In the genomic region with DNA sequence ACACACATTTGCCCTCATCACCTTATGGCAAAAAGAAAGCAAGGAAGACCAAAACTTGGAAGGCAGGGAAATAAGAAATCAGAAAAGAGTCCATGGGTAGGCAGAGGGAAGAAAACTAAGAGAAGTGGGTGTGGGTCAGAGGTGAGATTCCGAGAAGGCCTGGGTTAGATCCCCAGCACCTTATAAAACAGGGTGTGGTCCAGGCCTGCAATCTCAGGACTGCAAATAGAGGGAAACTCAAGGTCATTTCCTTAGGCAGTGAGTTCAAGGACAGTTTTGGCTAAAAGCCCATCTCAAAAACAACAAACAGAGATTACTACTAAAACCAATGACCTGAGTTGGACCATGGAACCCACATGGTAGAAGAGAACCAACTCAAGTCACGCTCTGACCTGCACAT, we compare ENCODE assay signal across 17 mouse cellular contexts. TPM values are rescaled to one million over a fixed set of nuclear protein-coding genes. Genes with fewer than 3 reads are reported as not detected.
A peak's percentile ranks its signal among the peaks of the same experiment; 100 is the strongest.
DNase-seq lines count a peak whose midpoint lies in the region; ATAC-seq and TF ChIP-seq lines count a peak whose summit lies in the region.
"Had no signal": no experiment of that assay in that cellular context is flagged by ENCODE, and none has a peak within 500 bp of the region (broad histone marks: within the 10 kb centered on the region; RNA-seq: fewer than 3 reads in every experiment).

No protein-coding gene starts in this region.

- 0 out of 2 replicates have a peak overlapping the region, but pooled peaks have one; percentile 14 for H3K4me2 ChIP-seq in kidney, postnatal 0 days (ENCODE audit: low read length)
- H3K4me2 ChIP-seq in hindbrain, embryonic 15.5 days: peak overlapping the region; percentile 88
- peak overlapping the region; percentile 72 for H3K4me2 ChIP-seq in myocyte (ENCODE audit: low read depth)
- no peak overlapping the region for H3K4me2 ChIP-seq in heart, embryonic 12.5 days

- H3ac ChIP-seq in myocyte (ENCODE audit: control insufficient read depth, insufficient read length): no peak overlapping the region

- TF ChIP-seq POLR2A in myocyte (IDR thresholded peaks at IDR 0.05; ENCODE audit: insufficient read length, low read depth): no peak

- H3K9me3 ChIP-seq in kidney, postnatal 0 days (replicated peaks; ENCODE audit: low read length): no peaks in the 10 kb centered on the region
- H3K9me3 ChIP-seq in hindbrain, embryonic 15.5 days: no peaks in the 10 kb centered on the region
- no peaks in the 10 kb centered on the region for H3K9me3 ChIP-seq in heart, embryonic 12.5 days (replicated peaks)

- WGBS in kidney, postnatal 0 days: 85% methylated on average over 2 of the region's 2 CpGs
- WGBS in hindbrain, embryonic 15.5 days: 91% methylated on average over 2 of the region's 2 CpGs
- WGBS in heart, embryonic 12.5 days: 84% methylated on average over 2 of the region's 2 CpGs

- H3K79me2 ChIP-seq in myocyte (ENCODE audit: control insufficient read depth, insufficient read depth): peaks cover 63% of the 10 kb centered on the region

- ATAC-seq in kidney, postnatal 0 days (replicated peaks; ENCODE audit: low FRiP score, low read depth): no peak
- no peak for ATAC-seq in hindbrain, embryonic 15.5 days (ENCODE audit: low FRiP score, low read depth)
- ATAC-seq in heart, embryonic 12.5 days (ENCODE audit: insufficient number of reproducible peaks, low FRiP score): no peak
- ATAC-seq: Patski had no signal

- no peak overlapping the region for H3K9ac ChIP-seq in kidney, postnatal 0 days (ENCODE audit: low read depth, low read length)
- H3K9ac ChIP-seq in hindbrain, embryonic 15.5 days: no peak overlapping the region
- H3K9ac ChIP-seq in heart, embryonic 12.5 days: no peak overlapping the region

- no peak overlapping the region for H3K4me3 ChIP-seq in kidney, postnatal 0 days (replicated peaks; ENCODE audit: low read depth, low read length)
- no peak overlapping the region for H3K4me3 ChIP-seq in hindbrain, embryonic 15.5 days
- H3K4me3 ChIP-seq in myocyte: no peak overlapping the region
- no peak overlapping the region for H3K4me3 ChIP-seq in heart, embryonic 12.5 days

- H3K27ac ChIP-seq in kidney, postnatal 0 days: no peak overlapping the region
- no peak overlapping the region for H3K27ac ChIP-seq in hindbrain, embryonic 15.5 days (replicated peaks)
- no peak overlapping the region for H3K27ac ChIP-seq in heart, embryonic 12.5 days (ENCODE audit: poor library complexity, severe bottlenecking)

- peaks cover 11% of the 10 kb centered on the region; the same call in 1 of the 2 replicates for H3K36me3 ChIP-seq in kidney, postnatal 0 days (ENCODE audit: insufficient read depth, low read length)
- H3K36me3 ChIP-seq in hindbrain, embryonic 15.5 days: peaks cover 6% of the 10 kb centered on the region
- peaks cover 6% of the 10 kb centered on the region for H3K36me3 ChIP-seq in myocyte (ENCODE audit: control insufficient read depth, insufficient read depth)
- H3K36me3 ChIP-seq in heart, embryonic 12.5 days: peaks cover 12% of the 10 kb centered on the region

- H3K27me3 ChIP-seq in kidney, postnatal 0 days (ENCODE audit: insufficient read depth, low read length): no peaks in the 10 kb centered on the region
- H3K27me3 ChIP-seq in hindbrain, embryonic 15.5 days: no peaks in the 10 kb centered on the region
- H3K27me3 ChIP-seq in myocyte (ENCODE audit: control insufficient read depth, insufficient read depth, insufficient read length): no peaks in the 10 kb centered on the region
- H3K27me3 ChIP-seq in heart, embryonic 12.5 days (replicated peaks): no peaks in the 10 kb centered on the region
- H3K27me3 ChIP-seq: Patski had no signal

- no peak for DNase-seq in kidney, postnatal 0 days (ENCODE audit: low spot score)
- DNase-seq in kidney, adult 9 months: no peak
- peak; percentile 67 for DNase-seq in R1 (ENCODE audit: low read depth, low spot score)
- DNase-seq in adrenal gland, postnatal 14 days: no peak
- DNase-seq: adrenal gland, postnatal 10 days; gastrocnemius, postnatal 14 days; lung, postnatal 36 days; thymus, adult 2 months had no signal

- peaks cover 24% of the 10 kb centered on the region for H3K4me1 ChIP-seq in kidney, postnatal 0 days (replicated peaks; ENCODE audit: insufficient read depth, low read length)
- peaks cover 49% of the 10 kb centered on the region for H3K4me1 ChIP-seq in hindbrain, embryonic 15.5 days (replicated peaks)
- peaks cover 39% of the 10 kb centered on the region for H3K4me1 ChIP-seq in heart, embryonic 12.5 days (replicated peaks)

- no peak for TF ChIP-seq CTCF in kidney, postnatal 0 days (IDR thresholded peaks at IDR 0.05; ENCODE audit: low read depth)

TF ChIP-seq in myocyte, 11 proteins besides CTCF, POLR2A, EP300 and RAD21:
- TF ChIP-seq USF1 (IDR thresholded peaks at IDR 0.05; ENCODE audit: low read depth) (no peak), TCF3 (IDR thresholded peaks at IDR 0.05; ENCODE audit: insufficient read length, low read depth) (no peak), REST (IDR thresholded peaks at IDR 0.05; ENCODE audit: insufficient read depth, insufficient read length) (no peak), MYOG (IDR thresholded peaks at IDR 0.05; ENCODE audit: control insufficient read depth in 1 of 3, insufficient read depth in 1 of 3, insufficient read length in 2 of 3, low read depth in 2 of 3) (no peak), POLR2AphosphoS2 (IDR thresholded peaks at IDR 0.05; ENCODE audit: insufficient read length, low read depth) (no peak), SRF (IDR thresholded peaks at IDR 0.05; ENCODE audit: control insufficient read depth, insufficient read length, low read depth) (no peak), MAX (IDR thresholded peaks at IDR 0.05; ENCODE audit: low read depth) (no peak), E2F4 (IDR thresholded peaks at IDR 0.05; ENCODE audit: insufficient read depth) (no peak), MYOD1 (IDR thresholded peaks at IDR 0.05; ENCODE audit: control insufficient read depth in 1 of 3, insufficient read length in 2 of 3, low read depth in 2 of 3) (no peak), CEBPB (IDR thresholded peaks at IDR 0.05; ENCODE audit: insufficient read depth, poor library complexity, severe bottlenecking) (no peak), TCF12 (IDR thresholded peaks at IDR 0.05; ENCODE audit: insufficient read depth, poor library complexity, severe bottlenecking) (no peak)

RNA-seq across cellular contexts. Expression of gene Gm45234, which starts 2.0 kb away (rescaled TPM):
- not detected in 2 replicates for polyA plus RNA-seq in kidney, postnatal 0 days (2015; fragmentation: Nextera tagmentation; extraction: Ambion mirVana)
- not detected in 2 replicates for polyA plus RNA-seq in hindbrain, embryonic 15.5 days (2015; fragmentation: Nextera tagmentation; extraction: Ambion mirVana)
- not detected for polyA plus RNA-seq in myocyte (2012; fragmentation: generic; extraction: Trizol)
- polyA plus RNA-seq in heart, embryonic 12.5 days (2016; fragmentation: Nextera tagmentation; extraction: Ambion mirVana): not detected in 2 replicates
- not detected in 2 replicates for total RNA-seq in adrenal gland, postnatal 14 days (2021)
- total RNA-seq: gastrocnemius, postnatal 14 days; layer of hippocampus, postnatal 10 days; left cerebral cortex, postnatal 25 days had no signal
- polyA plus RNA-seq: heart, embryonic 14.5 days; kidney, embryonic 14.5 days; liver, embryonic 16.5 days; thymus, adult 2 months had no signal

RNA-seq across cellular contexts. Expression of gene Atn1, which starts 2.5 kb away (rescaled TPM):
- 13.0 and 13.7 TPM in 2 replicates for polyA plus RNA-seq in kidney, postnatal 0 days (2015; fragmentation: Nextera tagmentation; extraction: Ambion mirVana)
- polyA plus RNA-seq in hindbrain, embryonic 15.5 days (2015; fragmentation: Nextera tagmentation; extraction: Ambion mirVana): 26.8 and 30.4 TPM in 2 replicates
- polyA plus RNA-seq in myocyte (2012; fragmentation: generic; extraction: Trizol): 39.4 TPM
- 9.5 and 10.2 TPM in 2 replicates for polyA plus RNA-seq in heart, embryonic 12.5 days (2016; fragmentation: Nextera tagmentation; extraction: Ambion mirVana)
- total RNA-seq in adrenal gland, postnatal 14 days (2021): 70.3 and 84.6 TPM in 2 replicates

RNA-seq across cellular contexts. Expression of gene Grcc10, which starts 12.7 kb away (rescaled TPM):
- polyA plus RNA-seq in kidney, postnatal 0 days (2015; fragmentation: Nextera tagmentation; extraction: Ambion mirVana): 549 and 600 TPM in 2 replicates
- 626 and 628 TPM in 2 replicates for polyA plus RNA-seq in hindbrain, embryonic 15.5 days (2015; fragmentation: Nextera tagmentation; extraction: Ambion mirVana)
- 287 TPM for polyA plus RNA-seq in myocyte (2012; fragmentation: generic; extraction: Trizol)
- polyA plus RNA-seq in heart, embryonic 12.5 days (2016; fragmentation: Nextera tagmentation; extraction: Ambion mirVana): 352 and 365 TPM in 2 replicates
- total RNA-seq in adrenal gland, postnatal 14 days (2021): 338 and 346 TPM in 2 replicates

RNA-seq across cellular contexts. Expression of gene Ptpn6, which starts 15.3 kb away (rescaled TPM):
- polyA plus RNA-seq in kidney, postnatal 0 days (2015; fragmentation: Nextera tagmentation; extraction: Ambion mirVana): 13.0 and 13.6 TPM in 2 replicates
- 3.7 and 6.6 TPM in 2 replicates for polyA plus RNA-seq in hindbrain, embryonic 15.5 days (2015; fragmentation: Nextera tagmentation; extraction: Ambion mirVana)
- polyA plus RNA-seq in myocyte (2012; fragmentation: generic; extraction: Trizol): 3.1 TPM
- polyA plus RNA-seq in heart, embryonic 12.5 days (2016; fragmentation: Nextera tagmentation; extraction: Ambion mirVana): 4.4 and 4.9 TPM in 2 replicates
- total RNA-seq in adrenal gland, postnatal 14 days (2021): 7.3 and 23.1 TPM in 2 replicates

RNA-seq across cellular contexts. Expression of gene Eno2, which starts 15.6 kb away (rescaled TPM):
- 7.6 TPM in 2 replicates for polyA plus RNA-seq in kidney, postnatal 0 days (2015; fragmentation: Nextera tagmentation; extraction: Ambion mirVana)
- 141 and 144 TPM in 2 replicates for polyA plus RNA-seq in hindbrain, embryonic 15.5 days (2015; fragmentation: Nextera tagmentation; extraction: Ambion mirVana)
- polyA plus RNA-seq in myocyte (2012; fragmentation: generic; extraction: Trizol): 19.5 TPM
- 6.0 and 6.4 TPM in 2 replicates for polyA plus RNA-seq in heart, embryonic 12.5 days (2016; fragmentation: Nextera tagmentation; extraction: Ambion mirVana)
- 13.0 and 18.9 TPM in 2 replicates for total RNA-seq in adrenal gland, postnatal 14 days (2021)
